Mouse (Mus musculus) stomach, embryonic 16.5 days (tissue): ENCODE results near the gene Ppm1h. TPM values are rescaled to one million over a fixed set of nuclear protein-coding genes. Genes with fewer than 3 reads are reported as not detected.

Source experiments
- ATAC-seq: fragments of 200-750 bp; cut with Nextera tagmentation; 2 replicates; pipeline ENCODE4 v1.8.0; 2017; ENCODE audit warnings: moderate number of reproducible peaks, moderate TSS enrichment; ENCODE audit not compliant: insufficient read depth, low FRiP score
- H3K27ac ChIP-seq: fragments of 300-500 bp; sonication (generic); 2 replicates; pipeline ENCODE4 v1.5.1; 2014; ENCODE audit warnings: low read length
- H3K27me3 ChIP-seq: fragments of 300-500 bp; sonication (generic); 2 replicates; pipeline ENCODE4 v1.6.1; 2014; ENCODE audit warnings: low read length, control low read depth, mixed read lengths; ENCODE audit not compliant: control insufficient read depth, insufficient read depth
- H3K36me3 ChIP-seq: fragments of 300-500 bp; sonication (generic); 2 replicates; pipeline ENCODE4 v1.6.1; 2014; ENCODE audit warnings: low read length; ENCODE audit not compliant: control insufficient read depth, insufficient read depth
- H3K4me1 ChIP-seq: fragments of 300-500 bp; sonication (generic); 2 replicates; pipeline ENCODE4 v1.6.1; 2014; ENCODE audit warnings: low read length, control low read depth, mixed read lengths; ENCODE audit not compliant: control insufficient read depth, insufficient read depth
- H3K4me2 ChIP-seq: fragments of 300-500 bp; sonication (generic); 2 replicates; pipeline ENCODE4 v1.6.1; 2014; ENCODE audit warnings: low read depth, low read length, mixed read lengths
- H3K4me3 ChIP-seq: fragments of 300-500 bp; sonication (generic); replicated peaks from 2 replicates; pipeline ENCODE4 v1.5.1; 2014; ENCODE audit warnings: mild to moderate bottlenecking, low read length
- H3K9ac ChIP-seq: fragments of 300-500 bp; sonication (generic); 2 replicates; pipeline ENCODE4 v1.6.1; 2014; ENCODE audit warnings: low read length
- H3K9me3 ChIP-seq: fragments of 300-500 bp; sonication (generic); replicated peaks from 2 replicates; pipeline ENCODE4 v1.6.1; 2016; ENCODE audit warnings: low read length, control low read depth; ENCODE audit not compliant: control insufficient read depth
- WGBS: fragments of 180-500 bp; shearing (Covaris S2); extraction: QIAGEN DNeasy Blood & Tissue Kit; methylation state at CpG from one replicate; pipeline ENCODE4 v1.1.7; 2014; 5-methylcytosine and 5-hydroxymethylcytosine counted together
- polyA plus RNA-seq: library from polyadenylated mRNA; unstranded; fragments of >200 nt; fragmentation: Nextera tagmentation; extraction: Ambion mirVana; gene quantifications from 2 replicates; pipeline ENCODE4 v1.2.1, GENCODE M21; 2015

Gene Ppm1h
- polyA plus RNA-seq, 1 experiment from 2014 or later, result 10.3 TPM

DNA sequence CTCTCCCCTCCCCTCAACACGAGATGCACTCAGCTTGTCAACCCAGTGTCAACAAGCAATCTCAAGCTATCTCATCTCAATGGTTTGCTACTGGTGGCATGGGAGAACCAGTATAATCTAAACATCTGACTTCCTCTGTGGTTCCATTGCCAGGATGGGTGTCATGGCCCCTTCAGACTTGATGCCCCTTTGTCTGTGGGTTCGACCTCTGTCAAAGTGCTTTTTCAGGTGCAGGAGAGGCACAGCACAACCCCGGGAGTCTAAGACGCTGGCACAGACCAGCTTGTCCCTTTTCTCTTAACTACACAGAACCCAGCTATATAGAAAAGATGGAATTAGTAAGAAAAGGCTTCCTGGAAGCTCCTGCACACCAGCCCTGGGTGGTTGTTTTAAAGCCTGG lies 56.0 kb downstream of the Ppm1h start:
- Histone ChIP-seq H3K27me3 (no peaks in the 10 kb centered on the region), H3K4me1 (no peaks in the 10 kb centered on the region), H3K27ac (no peak overlapping the region), H3K9ac (no peak overlapping the region), H3K9me3 (no peaks in the 10 kb centered on the region), H3K4me2 (no peak overlapping the region), H3K4me3 (no peak overlapping the region), H3K36me3 (no peaks in the 10 kb centered on the region)
- no peak for ATAC-seq
- WGBS, result 86% methylated on average over 4 of the region's 4 CpGs

DNA sequence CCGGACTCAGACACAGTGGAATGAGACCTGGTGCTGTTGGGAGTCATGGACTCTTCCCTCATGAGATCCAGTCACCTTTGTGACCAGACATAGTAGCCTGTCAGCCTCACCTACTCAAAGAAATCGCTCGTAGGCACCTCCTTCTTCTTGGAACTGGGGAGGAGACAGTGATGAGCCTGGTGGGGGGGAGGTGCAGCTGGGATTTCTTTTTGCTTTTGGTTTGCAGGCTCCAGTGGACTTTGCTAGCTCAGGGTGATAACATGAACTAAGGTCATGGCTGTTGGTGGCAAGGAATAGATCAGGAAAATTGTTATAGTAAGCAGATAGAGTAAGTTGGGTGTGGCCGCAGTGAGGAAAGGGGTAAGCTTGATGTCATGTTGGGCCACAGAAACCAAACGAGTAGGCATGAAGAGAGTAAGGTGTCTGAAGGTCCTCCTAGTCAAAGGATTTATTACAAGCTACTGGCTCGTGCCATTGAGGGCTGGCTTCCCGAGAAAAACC lies 56.8 kb downstream of the Ppm1h start:
- H3K27ac ChIP-seq, result no peak overlapping the region
- no peaks in the 10 kb centered on the region for H3K9me3 ChIP-seq
- no peaks in the 10 kb centered on the region for H3K4me1 ChIP-seq
- no peaks in the 10 kb centered on the region for H3K27me3 ChIP-seq
- no peak overlapping the region for H3K4me3 ChIP-seq
- no peak overlapping the region for H3K4me2 ChIP-seq
- WGBS, result 88% methylated on average over 7 of the region's 7 CpGs
- H3K9ac ChIP-seq, result no peak overlapping the region
- no peaks in the 10 kb centered on the region for H3K36me3 ChIP-seq
- ATAC-seq, result no peak

DNA sequence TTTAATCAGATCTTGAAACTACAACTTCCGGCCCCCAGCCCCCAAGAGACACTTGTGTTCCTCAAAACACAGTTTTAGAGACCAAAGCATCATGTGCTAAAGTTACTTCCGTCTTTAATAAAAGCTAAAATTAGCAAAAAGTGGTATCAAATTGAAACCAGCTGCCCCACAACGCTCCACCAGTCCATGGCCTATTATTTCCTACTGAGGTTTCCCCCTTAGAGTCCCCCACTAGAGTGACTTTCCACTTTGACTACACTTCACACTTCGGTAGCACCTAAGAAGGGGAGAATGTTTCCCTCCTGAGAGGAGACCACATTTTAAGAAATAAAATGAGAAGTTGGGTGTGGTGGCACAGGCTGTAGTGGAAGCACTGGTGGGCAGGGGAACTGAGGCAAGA lies 58.3 kb downstream of the Ppm1h start:
- Histone ChIP-seq H3K27me3 (no peaks in the 10 kb centered on the region), H3K9ac (no peak overlapping the region), H3K9me3 (no peaks in the 10 kb centered on the region), H3K36me3 (no peaks in the 10 kb centered on the region), H3K4me1 (no peaks in the 10 kb centered on the region), H3K27ac (no peak overlapping the region), H3K4me2 (no peak overlapping the region), H3K4me3 (no peak overlapping the region)
- WGBS, result 85% methylated on average over 4 of the region's 4 CpGs
- ATAC-seq, result no peak

DNA sequence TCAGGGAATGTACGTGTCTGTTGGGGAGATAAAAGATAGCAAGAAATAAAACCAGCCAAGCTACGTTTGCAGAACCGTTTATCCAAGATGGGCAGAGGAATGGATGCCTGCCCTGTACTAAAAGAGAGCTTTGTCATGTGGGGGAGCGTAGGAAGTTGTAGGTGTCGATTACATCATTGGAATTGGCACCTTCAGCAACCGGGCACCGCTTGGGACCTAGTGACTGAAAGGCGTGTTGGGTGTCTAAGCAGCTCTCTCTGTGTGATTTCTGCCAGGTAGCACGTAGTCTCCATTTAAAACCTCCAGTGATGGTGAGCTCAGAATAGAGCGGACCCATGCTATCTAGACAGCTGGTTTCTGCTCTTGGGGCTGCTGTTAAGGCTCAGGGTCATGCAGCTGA lies 60.0 kb downstream of the Ppm1h start:
- H3K4me1 ChIP-seq, result no peaks in the 10 kb centered on the region
- no peak overlapping the region for H3K4me2 ChIP-seq
- no peak overlapping the region for H3K27ac ChIP-seq
- H3K9me3 ChIP-seq, result no peaks in the 10 kb centered on the region
- H3K36me3 ChIP-seq, result no peaks in the 10 kb centered on the region
- WGBS, result 76% methylated on average over 10 of the region's 10 CpGs
- no peak overlapping the region for H3K4me3 ChIP-seq
- no peaks in the 10 kb centered on the region for H3K27me3 ChIP-seq
- H3K9ac ChIP-seq, result no peak overlapping the region
- ATAC-seq, result no peak

DNA sequence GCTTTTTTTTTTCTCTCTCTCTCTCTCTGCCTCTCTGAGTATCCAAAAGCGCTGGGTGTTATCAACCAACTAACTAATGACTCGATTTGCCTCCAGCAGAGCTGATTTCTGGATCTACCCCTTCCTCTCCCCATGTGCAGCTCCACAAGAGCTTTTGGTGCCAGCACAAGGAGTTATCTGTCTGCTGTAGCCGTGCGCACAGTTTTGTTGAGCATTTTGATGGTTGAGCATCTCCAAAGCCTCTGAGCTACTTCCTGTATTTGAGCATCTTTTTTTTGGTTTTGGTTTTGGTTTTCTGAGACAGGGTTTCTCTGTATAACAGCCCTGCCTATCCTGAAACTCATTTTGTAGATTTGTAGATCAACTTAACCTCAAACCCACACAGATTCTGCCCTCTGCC lies 60.5 kb downstream of the Ppm1h start:
- Histone ChIP-seq H3K27me3 (no peaks in the 10 kb centered on the region), H3K4me2 (no peak overlapping the region), H3K9me3 (no peaks in the 10 kb centered on the region), H3K36me3 (no peaks in the 10 kb centered on the region), H3K27ac (no peak overlapping the region), H3K4me3 (no peak overlapping the region), H3K4me1 (no peaks in the 10 kb centered on the region), H3K9ac (no peak overlapping the region)
- 93% methylated on average over 4 of the region's 4 CpGs for WGBS
- no peak for ATAC-seq

DNA sequence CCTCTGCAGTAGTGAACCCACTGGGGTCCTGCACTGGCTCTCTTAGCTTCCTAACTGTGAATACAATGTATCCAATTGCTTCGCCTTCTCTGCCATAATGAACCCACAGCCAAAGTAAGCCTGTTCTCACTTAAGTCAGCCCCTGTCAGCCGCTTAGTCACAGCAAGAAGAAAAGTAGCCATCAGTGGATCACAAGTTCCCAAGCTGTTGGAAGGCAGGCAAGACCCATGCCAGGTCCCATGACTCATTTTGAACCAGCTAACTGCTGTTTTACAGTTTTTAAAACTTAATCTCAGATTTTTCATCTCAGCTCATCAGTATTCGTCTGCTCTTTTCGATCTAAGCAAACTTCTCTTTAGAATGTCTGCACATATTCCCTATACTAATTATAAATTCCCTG lies 61.6 kb downstream of the Ppm1h start:
- H3K4me1 ChIP-seq, result no peaks in the 10 kb centered on the region
- WGBS, result 86% methylated on average over 4 of the region's 4 CpGs
- no peaks in the 10 kb centered on the region for H3K36me3 ChIP-seq
- H3K9ac ChIP-seq, result no peak overlapping the region
- no peak overlapping the region for H3K4me2 ChIP-seq
- H3K27me3 ChIP-seq, result no peaks in the 10 kb centered on the region
- no peak for ATAC-seq
- no peaks in the 10 kb centered on the region for H3K9me3 ChIP-seq
- no peak overlapping the region for H3K4me3 ChIP-seq
- no peak overlapping the region for H3K27ac ChIP-seq

DNA sequence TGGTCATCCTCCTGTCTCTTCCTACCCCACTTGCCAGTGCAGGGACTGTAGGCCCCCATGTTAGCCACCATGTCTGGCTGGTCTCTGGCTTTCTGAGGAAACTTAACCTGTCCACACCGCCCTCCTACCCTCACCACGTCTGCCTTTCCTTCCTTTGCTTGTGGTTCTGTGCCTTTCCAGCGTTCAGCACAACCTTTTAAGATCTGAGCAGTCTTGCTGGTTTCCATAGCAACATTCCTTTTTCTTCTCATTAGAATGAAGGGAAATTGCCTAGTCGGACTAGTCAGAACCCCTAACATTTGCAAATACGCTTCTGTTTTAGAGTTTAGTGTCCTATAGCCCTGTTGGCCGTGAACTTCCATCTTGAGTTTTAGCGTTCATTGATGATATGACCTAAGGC lies 62.6 kb downstream of the Ppm1h start:
- Histone ChIP-seq H3K4me3 (no peak overlapping the region), H3K4me1 (no peaks in the 10 kb centered on the region), H3K9me3 (no peaks in the 10 kb centered on the region), H3K27ac (no peak overlapping the region), H3K4me2 (no peak overlapping the region), H3K27me3 (no peaks in the 10 kb centered on the region), H3K9ac (no peak overlapping the region), H3K36me3 (no peaks in the 10 kb centered on the region)
- ATAC-seq, result no peak
- 87% methylated on average over 7 of the region's 7 CpGs for WGBS

DNA sequence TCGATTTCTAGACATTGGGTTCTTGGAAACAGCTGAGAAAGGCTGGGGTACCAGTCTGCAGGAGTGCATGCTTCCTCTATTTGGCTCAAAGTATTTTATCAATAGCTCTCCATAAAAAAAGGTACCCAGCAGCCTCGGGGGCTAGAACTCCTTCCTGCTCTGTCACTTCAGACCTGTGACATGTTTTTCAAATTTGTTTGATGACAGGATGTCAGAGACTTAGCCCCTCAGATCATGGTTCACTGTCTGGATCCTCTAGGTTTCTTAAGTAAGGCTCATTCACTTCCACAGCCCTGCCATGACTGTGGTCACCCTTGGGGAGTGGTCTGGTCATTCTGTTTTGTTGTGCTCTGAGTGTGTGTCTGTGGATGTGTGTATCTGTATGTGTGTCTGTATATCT lies 63.6 kb downstream of the Ppm1h start:
- Histone ChIP-seq H3K9me3 (no peaks in the 10 kb centered on the region), H3K27ac (no peak overlapping the region), H3K4me2 (no peak overlapping the region), H3K4me3 (no peak overlapping the region), H3K36me3 (no peaks in the 10 kb centered on the region), H3K9ac (no peak overlapping the region), H3K27me3 (no peaks in the 10 kb centered on the region), H3K4me1 (no peaks in the 10 kb centered on the region)
- ATAC-seq, result no peak
- 76% methylated on average over 2 of the region's 2 CpGs for WGBS

DNA sequence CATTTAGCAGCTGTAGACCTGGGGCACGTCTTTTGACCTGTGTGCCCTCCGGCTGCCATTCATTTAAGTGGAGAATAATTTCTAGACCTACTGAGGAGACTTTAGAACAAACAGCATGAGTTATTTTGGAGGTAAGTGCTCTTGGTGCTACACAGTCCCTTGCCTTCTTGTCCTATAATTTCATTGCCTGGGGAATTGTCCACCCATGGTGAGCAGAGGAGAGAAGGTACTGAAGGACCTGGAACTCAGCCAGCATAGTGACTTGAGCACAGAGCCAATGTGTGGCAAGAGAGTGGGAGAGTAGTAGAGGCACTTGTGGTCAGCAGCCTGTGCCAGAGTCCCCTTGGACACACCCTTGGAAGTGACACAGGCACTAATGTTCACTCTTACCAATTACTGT lies 64.8 kb downstream of the Ppm1h start:
- no peak overlapping the region for H3K4me2 ChIP-seq
- no peak overlapping the region for H3K27ac ChIP-seq
- WGBS, result 91% methylated on average over 2 of the region's 2 CpGs
- no peaks in the 10 kb centered on the region for H3K4me1 ChIP-seq
- no peaks in the 10 kb centered on the region for H3K27me3 ChIP-seq
- no peak overlapping the region for H3K9ac ChIP-seq
- H3K9me3 ChIP-seq, result no peaks in the 10 kb centered on the region
- H3K4me3 ChIP-seq, result no peak overlapping the region
- no peak for ATAC-seq
- no peaks in the 10 kb centered on the region for H3K36me3 ChIP-seq

DNA sequence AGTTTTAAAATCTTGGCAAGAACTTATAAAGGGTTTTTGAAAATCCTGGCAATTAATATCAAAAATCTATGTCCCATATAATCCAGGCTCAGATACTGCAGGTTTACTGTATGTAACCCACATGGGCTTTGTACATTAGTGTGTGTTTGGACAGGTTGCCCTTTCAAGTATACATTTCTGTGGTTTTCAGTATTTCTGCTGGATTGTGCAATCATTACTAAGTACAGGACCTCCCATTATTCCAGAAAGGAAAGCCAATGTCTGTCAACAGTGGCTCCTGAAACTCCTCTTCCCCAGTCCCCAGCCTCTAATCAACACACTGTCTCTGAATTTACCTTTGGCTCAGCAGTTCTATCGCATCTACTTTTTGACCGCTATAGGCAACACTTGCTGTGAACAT lies 66.4 kb downstream of the Ppm1h start:
- Histone ChIP-seq H3K27ac (no peak overlapping the region), H3K36me3 (no peaks in the 10 kb centered on the region), H3K27me3 (no peaks in the 10 kb centered on the region), H3K9me3 (no peaks in the 10 kb centered on the region), H3K4me3 (no peak overlapping the region), H3K4me1 (no peaks in the 10 kb centered on the region), H3K4me2 (no peak overlapping the region), H3K9ac (no peak overlapping the region)
- ATAC-seq, result no peak
- 94% methylated on average over 2 of the region's 2 CpGs for WGBS
